Mouse (Mus musculus): ENCODE data around the gene Tmc3. TPM values are rescaled to one million over a fixed set of nuclear protein-coding genes. Genes with fewer than 3 reads are reported as not detected.

Gene Tmc3
- total RNA-seq, 2 experiments from 2014 or later, result not detected

GRCm38 (mm10) chr7:83597063-83597462 is 12.3 kb downstream of the Tmc3 start:
- ATAC-seq (replicated peaks; ENCODE audit: poor library complexity, severe bottlenecking), result no peak

DNA sequence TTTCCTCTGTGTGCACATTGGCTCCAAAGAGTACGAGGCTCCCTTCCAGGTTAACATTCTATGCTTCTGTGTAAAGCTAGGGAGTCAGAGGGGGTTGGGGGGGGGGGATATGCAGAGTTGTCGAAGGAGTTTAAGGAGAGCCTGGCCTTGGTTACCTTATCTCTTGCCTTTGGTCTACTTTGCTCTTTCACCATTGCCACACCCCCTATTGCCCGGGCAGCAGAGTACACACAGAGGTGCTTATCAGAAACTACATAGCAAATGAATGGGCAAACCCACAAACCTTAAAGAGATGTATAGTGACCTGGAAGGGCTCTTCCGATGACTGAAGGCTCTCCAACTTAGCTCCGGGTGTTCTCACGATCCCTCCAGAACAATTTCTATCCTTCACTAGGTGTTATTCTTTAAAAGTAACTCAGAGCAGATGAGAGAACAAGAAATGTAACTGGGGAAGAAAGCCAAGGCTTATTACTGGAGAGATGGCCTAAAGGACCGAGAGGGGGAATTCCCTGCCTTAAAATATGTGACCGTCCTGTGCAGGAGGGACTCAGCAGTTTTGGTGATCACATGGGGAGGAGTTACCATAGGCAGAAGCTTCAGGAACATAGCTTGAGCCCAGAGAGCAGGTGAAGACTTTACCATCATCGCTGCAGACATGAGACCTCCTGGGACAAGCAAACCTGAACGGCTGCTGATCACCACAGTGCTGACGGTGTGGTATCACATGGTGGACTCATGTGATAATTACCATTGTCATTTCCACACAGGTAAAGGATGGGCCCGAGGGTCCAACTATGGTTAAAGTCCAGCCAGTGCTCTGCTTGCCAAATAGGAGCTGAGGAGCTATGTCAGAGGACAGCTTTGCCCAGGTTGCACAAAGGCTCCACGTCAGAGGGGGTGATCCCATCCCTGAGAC is 14.5 kb downstream of the Tmc3 start:
- no peak for ATAC-seq (replicated peaks; ENCODE audit: poor library complexity, severe bottlenecking)

GRCm38 (mm10) chr7:83599913-83600286 is 15.2 kb downstream of the Tmc3 start:
- ATAC-seq (replicated peaks; ENCODE audit: poor library complexity, severe bottlenecking), result peak; percentile 86

- no peak for ATAC-seq (replicated peaks; ENCODE audit: poor library complexity, severe bottlenecking)
Measured at GRCm38 (mm10) chr7:83604180-83604944, 19.6 kb downstream of the Tmc3 start.

DNA sequence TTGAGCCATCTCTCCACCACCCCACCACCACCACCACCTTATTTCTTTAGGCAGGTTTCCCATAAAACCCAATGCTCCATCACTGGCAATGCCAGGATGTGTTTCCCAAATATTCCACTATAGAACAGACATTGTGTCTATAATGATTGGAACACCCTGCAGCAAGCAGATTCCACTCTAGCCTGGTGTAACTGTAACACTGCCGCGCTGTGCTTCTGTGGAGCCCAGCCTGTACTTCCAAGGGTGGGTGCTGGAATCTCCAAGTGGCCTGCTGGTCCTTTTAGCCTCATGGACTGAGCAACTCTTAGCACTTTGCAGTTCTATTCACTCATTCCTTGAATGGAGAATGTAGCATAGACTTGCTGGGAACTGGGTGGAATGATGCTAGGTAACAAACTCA is 22.1 kb downstream of the Tmc3 start:
- ATAC-seq (replicated peaks; ENCODE audit: poor library complexity, severe bottlenecking), result no peak

GRCm38 (mm10) chr7:83609891-83610290 is 25.2 kb downstream of the Tmc3 start:
- no peak for ATAC-seq (replicated peaks; ENCODE audit: poor library complexity, severe bottlenecking)

DNA sequence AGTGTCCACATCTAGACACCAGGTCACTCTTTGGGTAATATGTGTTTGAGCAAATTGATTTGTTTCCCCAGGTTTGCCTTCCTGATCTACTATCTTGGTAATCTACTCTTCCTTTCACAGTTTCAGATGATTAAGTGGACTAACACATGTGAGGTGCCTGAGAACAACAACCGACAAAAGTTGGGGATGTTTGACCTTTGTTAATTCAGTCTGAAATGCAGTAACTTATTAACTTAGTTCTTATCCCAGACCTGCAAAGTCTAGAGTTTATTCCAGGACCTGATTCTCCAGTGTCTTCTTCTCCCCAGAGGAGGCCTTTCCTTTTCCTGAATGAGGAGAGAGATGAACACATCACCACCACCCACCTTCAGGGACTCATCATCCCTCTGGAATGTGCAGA is 27.2 kb downstream of the Tmc3 start:
- no peak for ATAC-seq (replicated peaks; ENCODE audit: poor library complexity, severe bottlenecking)

DNA sequence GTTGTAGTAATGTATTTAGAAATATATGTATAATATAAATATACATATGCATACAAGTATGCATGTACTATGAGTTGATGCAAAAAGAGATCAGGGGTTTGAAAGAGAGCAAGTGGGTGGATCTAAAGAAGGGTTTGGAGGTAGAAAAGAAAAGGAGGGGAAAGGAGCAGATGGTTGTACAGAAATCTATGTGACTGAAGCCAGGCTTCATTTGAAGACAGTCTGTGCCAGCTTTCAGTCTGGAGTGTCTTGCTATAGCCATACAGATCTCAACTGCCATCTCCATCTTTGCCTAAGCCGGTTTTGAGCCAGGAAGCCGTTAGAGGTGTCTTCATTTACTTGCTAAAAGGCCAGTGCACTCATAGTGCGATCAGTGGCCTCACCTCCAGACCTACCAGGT is 30.5 kb downstream of the Tmc3 start:
- no peak for ATAC-seq (replicated peaks; ENCODE audit: poor library complexity, severe bottlenecking)

DNA sequence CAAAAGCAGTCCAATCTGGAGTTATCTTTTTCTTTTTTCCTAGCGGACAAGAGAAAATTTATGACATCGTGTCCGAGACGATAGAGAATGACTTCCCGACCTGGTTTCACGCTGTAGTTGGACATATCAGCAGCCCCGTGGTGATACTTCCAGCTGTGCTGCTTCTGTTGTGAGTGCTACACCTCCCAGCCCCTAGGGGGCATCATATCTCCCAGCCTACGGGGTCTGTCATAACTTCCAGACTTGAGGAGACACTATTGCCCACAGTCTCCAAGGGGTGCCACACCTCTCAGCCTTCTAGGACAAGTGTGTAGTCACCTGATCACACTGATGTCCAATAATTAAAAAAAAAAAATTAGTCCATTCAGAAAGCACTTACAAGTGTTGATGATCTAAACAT is 31.1 kb downstream of the Tmc3 start:
- peak; percentile 49 for ATAC-seq (replicated peaks; ENCODE audit: poor library complexity, severe bottlenecking)

DNA sequence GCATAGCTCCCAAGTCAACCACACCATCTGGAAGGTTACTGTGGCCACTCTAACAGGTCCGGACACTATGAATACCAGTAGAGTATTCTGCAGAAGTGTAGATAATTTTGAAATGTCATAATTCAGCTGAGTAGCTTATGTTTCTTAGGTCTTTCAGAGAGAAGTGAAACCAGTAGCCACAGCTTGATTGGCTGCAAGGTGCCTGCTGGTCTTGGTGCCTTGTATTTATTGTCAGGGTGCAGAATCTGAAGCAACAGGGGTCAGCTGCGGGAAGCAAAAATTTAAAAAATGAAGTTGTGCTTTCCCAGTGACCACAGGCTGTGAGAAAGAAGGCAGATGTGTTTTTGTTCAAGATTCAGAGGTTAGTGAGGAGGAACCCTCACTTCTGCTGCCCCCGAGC is 31.5 kb downstream of the Tmc3 start:
- ATAC-seq (replicated peaks; ENCODE audit: poor library complexity, severe bottlenecking), result peak; percentile 96

DNA sequence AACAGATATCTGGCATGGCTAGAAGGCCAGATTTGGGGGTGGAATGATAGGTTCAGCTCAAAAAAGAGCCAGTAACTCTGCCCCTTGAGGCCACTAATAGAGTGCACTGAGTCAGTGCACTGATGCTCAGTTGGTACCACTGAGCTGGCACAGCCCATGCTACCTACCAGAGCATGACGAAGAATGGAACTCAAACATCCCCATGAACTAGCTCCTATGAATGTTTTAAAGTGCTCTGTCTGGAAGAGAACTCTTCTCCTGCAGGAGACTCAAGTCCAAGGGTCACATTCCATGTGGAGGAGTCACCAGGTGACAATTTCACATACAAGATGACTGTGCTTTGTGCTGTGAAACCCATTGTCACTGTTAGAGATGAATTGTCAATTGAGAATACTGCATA is 34.0 kb downstream of the Tmc3 start:
- no peak for ATAC-seq (replicated peaks; ENCODE audit: poor library complexity, severe bottlenecking)

DNA sequence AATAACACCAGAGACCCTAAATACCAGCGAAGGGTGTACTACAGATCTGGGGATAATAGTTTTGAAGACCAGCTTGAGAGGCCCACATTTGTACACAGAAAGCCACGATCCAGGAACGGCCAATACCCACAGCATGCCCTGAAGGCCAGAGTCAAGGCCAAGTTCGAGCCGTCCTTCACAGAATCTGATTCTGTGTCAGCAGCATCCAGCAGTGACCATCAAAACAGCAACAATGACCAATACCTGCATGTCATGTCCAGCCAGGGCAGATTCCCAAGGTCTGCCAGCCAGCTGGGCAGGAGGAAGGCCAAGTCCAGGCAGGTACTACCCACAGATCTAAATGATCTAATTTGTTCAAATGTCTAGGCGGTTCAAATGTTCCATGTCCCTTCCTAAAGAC is 37.9 kb downstream of the Tmc3 start:
- ATAC-seq (replicated peaks; ENCODE audit: poor library complexity, severe bottlenecking), result no peak

DNA sequence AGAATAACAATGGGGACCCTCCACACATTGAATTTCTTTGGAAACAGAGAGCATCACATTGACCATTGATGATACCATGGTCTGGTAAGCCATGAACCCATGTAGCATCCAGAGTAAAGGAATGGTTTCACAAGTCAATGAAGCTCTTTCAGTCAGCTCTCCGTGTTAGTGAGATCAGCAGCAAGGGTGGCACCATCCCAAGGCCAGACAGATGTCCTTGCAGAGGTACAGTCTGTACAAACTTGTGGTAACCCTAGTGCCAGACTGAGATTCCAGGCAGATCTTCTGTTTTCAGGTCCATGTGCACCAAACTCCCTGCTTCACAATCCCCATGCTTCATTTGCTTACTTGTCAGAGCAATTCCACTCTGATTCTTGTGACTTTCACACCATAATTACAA is 39.3 kb downstream of the Tmc3 start:
- no peak for ATAC-seq (replicated peaks; ENCODE audit: poor library complexity, severe bottlenecking)

DNA sequence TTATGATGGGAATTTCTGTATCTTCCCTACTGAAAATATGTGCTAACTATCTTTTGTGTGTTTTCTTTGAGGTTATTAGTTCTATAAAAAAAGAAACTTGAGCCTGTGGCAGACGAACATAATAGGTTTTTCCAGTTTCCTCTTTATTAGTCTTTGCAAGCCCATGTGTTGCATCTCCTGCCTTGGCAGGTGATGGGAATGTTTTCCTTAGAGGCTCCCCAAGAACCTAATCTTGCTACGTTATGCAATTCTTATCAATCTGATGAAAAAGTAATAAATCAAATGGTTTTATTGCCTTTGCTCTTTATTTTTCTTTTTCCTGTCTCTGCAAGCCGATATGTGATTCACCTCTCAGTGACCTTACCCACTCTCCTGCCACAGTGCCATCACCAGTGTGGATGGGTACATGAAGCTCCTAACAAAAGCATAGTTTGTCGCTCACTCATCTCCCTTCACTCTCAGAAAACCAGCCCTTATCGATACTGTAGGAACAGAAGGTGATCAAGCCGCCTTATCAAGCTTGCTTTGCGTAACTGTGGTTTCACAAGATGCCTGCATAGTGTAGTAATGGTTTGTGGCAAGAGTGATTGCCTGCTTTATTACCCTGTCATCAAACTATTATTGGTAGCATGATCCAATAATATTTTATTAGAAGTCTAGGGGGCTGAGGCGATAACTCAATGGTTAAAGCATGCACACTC is 42.0 kb downstream of the Tmc3 start:
- ATAC-seq (replicated peaks; ENCODE audit: poor library complexity, severe bottlenecking), result no peak

GRCm38 (mm10) chr7:83627369-83627768 is 42.6 kb downstream of the Tmc3 start:
- ATAC-seq (replicated peaks; ENCODE audit: poor library complexity, severe bottlenecking), result no peak

- no peak for ATAC-seq (replicated peaks; ENCODE audit: poor library complexity, severe bottlenecking)
Measured at GRCm38 (mm10) chr7:83631073-83631827, 46.5 kb downstream of the Tmc3 start.

DNA sequence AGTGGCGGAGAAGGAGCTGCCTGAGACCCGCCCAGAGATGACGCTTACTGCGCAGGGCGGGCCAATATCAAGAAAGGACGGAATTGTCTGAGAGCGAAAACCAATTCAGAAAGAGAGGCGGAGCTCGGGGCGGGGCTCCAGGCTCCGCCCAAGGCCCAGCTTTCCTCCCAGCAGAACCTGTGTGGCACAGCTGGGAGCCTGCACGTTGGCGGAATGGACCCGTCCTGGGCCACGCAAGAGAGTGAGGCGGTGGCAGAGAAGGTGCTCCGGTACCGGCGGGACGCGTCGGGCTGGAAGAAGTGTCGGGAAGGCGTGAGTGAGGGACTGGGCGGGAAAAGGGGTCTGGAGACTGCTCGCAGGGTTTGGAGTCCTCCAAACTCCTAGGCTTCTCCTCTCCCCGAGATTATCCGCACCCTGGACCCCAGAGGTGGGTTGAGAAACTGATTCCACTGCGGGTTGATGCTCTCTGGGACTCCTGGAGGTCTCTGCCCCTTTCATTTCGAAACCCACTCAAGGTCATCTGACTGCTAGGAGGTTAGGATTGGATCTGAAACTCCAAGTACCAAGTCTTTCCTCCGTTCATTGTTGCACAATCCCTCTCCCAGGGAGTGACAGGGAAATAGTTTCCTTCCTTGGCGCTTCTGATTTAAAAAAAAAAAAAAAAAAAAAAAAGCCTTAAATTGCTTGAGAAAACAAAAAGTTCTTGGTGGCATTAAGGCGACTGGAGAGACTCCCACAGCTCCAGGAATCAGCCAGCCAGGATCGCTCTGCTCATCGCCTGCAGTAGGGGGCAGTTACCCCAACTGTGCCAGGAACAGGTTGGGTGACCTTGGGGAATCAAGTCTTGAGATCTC is 47.3 kb downstream of the Tmc3 start, which contains the start of gene Stard5:
Stard5 (plus strand) TSS at position 132 of the 854 bp plus-strand sequence.
- peak; percentile 92 for ATAC-seq (replicated peaks; ENCODE audit: poor library complexity, severe bottlenecking)

DNA sequence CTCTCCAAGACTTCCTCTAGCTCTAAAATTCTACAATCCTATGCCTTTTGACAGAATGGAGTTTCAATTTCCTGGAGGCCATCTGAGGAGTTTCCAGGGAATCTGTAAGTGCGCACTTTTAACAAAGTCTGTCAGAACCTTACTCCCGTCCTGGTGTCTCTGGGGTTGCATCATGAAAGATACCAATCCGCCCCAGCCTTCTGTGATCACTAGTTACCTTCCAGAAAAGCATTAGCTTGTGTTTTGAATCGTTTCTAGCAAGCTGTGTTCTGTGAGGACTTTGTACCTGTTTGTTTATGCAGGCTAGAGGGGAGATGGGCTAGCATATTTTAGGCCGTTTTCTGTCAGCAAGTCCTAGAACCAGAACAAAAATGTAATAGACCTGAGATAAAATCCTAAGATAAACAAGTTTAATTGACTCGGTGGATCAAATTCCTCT is 48.0 kb downstream of the Tmc3 start:
- ATAC-seq (replicated peaks; ENCODE audit: poor library complexity, severe bottlenecking), result no peak

DNA sequence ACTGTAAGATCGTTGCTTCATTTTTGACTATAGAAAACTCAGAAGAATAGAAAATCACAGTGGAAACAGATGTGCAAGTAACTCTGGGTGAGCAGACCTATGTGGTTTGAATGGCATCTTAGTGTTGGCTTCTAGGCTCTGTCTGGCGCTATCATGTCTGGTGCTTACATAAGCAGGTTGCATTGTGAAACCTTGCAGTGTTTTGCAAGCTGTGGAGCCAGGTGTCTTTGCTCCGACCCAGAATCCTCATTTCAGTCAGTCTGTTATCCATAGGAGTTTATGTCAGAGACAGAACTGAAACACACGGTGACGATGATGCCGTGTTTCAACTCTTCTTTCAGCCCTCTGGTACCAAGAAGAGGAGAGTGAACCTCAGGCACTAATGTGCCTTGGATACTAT is 49.1 kb downstream of the Tmc3 start:
- peak; percentile 19 for ATAC-seq (replicated peaks; ENCODE audit: poor library complexity, severe bottlenecking)

Measured in granulocyte monocyte progenitor cell, adult 5-6 weeks (primary cell).